Mouse (Mus musculus) R1 (cell line): Measurements from ENCODE around the gene Klf5.
A peak's percentile ranks its signal among the peaks of the same experiment; 100 is the strongest.

ENCODE experiments used
- DNase-seq: peaks from one replicate; pipeline ENCODE4 v3.0.0-alpha.2; 2018; ENCODE audit warnings: low read depth, low spot score

Gene Klf5

DNA sequence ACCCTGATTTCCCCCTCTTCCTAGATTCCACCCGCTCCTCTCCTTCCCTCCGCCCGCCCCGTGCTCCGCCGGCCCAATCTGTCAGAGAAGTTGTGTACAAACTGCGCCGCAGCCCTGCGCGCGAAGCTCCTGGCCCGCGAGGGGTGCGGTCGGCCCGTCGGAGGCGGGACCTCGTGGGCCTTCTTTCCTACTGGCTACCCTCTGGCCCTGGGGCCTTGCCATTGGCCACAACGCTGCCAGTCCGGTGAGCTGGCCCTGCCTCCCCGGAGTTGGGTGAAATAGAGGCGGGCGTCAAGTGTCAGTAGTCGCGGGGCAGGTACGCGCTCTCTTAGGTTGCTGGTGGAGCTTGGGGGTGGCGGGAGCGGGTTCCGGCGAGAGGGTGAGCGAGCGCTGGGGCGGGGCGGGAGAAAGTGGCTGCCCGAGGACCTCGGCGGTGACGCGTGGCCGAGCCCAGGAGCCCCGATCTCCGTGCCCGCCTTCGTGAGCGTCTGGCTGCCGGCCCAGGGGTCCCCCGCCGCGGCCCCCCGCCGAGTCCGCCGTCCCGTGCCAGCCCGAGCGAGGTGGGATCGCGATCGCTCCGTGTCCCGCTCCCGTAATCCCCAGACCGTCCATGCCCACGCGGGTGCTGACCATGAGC, at the start of gene Klf5:
Gene Klf5 (plus strand): TSS at position 307 of the 637 bp plus-strand sequence.
- peak; percentile 99 for DNase-seq

DNA sequence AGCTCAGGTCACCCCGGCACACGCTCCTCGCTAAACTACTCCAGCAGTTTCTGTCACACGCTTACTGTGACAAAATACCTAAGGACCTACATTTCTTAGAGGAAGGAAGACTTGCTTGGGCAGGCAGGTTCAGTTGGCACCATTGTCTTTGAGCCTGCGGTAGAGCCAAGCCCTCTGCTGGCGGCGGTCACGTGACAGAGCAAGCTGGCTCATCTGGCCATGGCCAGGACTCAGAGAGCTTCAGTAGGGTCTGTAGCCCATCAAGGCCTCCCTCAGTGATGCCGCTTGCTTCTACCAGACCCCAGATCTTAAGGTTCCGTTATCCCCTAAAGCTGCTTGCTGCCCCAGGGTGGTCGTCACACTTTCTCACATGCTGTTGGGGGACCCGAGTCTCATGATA, 36.5 kb upstream of the Klf5 start:
- DNase-seq = peak; percentile 42

GRCm38 (mm10) chr14:99263816-99264215, 34.7 kb upstream of the Klf5 start:
- no peak for DNase-seq

DNA sequence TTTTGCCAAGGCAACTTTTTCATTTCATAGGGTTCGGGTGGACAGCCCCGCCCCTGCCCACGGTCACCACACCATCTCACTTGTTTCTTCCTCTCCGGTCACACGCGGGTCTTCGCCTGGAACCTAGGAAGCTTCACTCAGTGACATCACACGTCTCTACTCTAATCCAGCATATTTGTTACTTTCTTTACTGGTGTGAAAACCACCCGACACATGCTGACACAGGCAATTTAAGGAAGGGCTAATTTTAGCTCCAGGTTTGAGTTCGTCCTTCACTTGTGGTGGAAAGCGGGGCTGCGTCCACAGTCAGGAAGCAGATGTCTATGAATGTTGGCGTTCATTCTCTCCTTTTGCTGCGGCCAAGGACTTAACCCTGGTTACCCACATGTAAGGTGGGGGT, 32.7 kb upstream of the Klf5 start:
- peak; percentile 30 for DNase-seq

DNA sequence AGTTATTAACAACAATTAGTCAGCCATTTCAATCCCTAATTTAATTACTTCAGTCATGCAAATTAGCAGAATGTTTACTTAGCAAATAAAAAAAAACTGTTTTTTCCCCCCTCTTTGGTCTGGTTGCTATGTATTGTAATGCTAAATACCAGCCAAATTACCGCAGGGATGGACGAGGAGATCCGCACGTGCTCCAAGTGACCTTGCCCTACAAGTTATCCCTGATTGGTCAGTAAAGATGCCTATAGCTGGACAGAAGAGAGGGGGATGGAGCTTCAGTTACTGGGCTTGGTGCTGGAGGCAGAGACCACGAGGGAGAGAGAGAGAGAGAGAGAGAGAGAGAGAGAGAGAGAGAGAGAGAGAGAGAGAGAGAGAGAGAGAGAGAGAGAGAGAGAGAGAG, 31.7 kb upstream of the Klf5 start:
- DNase-seq = no peak

DNA sequence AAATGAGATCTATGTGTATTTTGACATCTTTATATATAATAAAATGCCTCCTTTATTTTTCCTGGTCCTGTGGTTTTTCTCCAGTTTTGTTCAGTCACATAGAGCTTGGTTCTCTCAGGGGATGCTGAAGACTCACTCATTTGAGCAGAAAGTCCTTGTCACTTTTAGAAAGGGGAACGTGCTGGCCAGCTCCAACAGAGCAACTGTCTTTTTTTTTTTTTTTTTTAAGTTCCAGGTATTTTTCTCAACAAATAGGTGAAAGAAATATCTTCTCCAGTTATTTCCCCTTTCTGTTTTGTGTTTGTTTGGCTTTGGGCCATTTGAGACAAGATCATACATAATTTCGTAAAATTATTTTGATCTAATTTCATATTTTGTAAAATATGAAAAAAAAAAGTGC, 24.4 kb upstream of the Klf5 start:
- DNase-seq = no peak

DNA sequence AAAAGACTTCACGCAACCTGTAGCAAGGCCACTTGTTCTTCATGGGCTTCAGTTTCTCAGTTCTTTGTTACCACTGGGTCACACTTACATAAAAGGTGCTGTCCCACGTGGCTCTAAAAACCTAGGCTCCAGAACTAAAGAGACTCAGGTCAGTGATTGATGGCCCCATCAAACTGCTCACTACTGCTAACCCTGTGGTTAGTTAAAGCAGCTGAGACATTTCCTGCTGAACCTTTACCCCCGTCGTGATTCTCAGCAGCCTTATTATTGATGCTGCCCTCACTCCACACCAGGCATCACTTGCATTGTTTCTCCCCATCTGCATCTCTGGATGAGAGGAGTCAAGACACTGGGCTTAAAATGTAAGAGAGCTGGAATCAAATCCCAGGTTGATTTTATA, 22.7 kb upstream of the Klf5 start:
- DNase-seq = peak; percentile 81

- DNase-seq = no peak
Measured at GRCm38 (mm10) chr14:99278312-99278711, 20.2 kb upstream of the Klf5 start.

DNA sequence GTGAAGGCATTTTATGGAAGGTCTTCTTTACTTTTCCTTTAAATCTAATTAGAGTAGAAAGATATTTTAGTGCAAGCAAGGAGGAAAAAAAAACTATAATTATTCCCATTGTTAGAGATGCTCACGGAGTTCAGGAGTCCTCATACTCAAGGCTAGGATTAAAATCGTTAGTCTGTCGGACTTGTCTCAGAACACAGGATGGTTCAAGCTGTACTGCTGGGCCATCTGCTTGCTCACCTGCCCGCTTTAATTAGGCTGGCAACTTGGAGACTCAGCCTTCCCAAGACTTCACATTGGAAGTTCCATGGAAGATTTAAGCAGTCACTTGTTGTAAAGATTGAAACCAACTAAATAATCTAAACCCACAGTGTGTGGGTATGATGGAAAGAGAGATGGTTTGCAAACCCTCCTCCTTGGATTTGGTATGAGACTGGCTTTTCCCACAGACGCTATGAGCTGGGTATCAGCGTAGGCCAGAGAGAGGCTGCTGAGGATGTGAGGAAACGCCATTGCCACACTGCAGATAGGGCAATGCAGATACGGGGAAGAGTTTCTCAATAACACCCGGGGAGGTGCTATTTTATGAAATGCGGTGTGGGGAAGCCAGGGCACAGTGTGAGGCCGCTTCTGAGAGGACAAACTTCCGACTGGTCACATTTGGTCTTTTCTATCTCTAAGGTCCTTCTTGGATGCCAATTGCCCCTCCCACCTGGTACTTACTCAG, 19.6 kb upstream of the Klf5 start:
- DNase-seq = no peak

DNA sequence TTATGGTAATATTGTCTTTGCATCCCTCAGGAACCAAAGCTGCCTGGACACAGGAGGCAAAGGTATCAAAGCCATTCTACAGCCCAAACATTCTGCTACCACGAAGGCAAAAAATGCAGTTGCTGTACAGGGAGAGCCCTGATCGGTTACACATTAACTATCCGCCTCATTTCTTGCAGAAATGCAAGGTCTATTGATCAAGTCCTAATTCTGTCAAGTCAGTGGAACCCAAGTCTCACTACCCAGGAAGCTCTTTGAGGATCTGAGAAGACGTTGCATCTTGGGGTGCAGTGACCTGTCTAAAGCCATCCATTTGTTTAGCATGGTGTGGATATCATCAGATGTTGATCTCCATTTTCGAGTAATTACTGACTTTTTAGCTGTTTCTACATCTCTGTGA, 18.1 kb upstream of the Klf5 start:
- DNase-seq = no peak

GRCm38 (mm10) chr14:99280825-99281433, 17.6 kb upstream of the Klf5 start:
- DNase-seq = no peak

DNA sequence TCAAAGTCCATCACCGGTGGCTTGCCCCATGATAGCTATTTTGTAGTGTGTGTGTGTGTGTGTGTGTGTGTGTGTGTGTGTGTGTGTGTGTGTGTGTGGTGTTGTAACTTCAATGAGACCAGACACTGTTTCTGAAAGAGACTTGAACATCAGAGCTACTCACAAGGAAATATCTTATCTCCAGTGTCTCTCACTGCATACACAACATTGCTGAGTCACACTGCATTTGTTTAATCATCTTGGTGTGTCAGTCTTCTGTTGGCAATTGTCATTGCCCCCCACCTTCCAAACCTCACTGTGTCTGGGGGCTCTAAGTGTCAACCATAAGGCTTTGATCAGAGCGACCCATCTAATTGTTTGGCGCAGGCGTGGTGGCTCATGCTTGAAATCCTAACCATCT, 13.0 kb upstream of the Klf5 start:
- DNase-seq = no peak

DNA sequence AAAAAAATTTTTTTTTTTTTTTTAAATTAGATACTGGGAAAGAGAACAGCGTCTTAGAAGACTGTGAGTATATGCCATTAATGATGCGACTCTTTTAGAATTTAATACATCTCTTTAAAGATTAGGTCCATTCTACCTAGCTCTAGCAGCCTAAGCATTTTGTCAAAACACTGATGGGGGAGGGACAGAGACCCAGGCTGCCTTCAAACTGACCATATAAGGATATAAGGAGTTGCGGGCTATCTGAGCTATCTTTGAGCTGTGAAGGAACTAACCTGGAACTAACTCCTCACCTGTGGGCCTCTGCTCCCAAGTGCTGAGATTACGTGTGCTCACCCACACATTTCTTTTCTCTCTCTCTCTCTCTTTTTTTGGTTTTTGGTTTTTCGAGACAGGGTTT, 6.3 kb upstream of the Klf5 start:
- DNase-seq = peak; percentile 76

DNA sequence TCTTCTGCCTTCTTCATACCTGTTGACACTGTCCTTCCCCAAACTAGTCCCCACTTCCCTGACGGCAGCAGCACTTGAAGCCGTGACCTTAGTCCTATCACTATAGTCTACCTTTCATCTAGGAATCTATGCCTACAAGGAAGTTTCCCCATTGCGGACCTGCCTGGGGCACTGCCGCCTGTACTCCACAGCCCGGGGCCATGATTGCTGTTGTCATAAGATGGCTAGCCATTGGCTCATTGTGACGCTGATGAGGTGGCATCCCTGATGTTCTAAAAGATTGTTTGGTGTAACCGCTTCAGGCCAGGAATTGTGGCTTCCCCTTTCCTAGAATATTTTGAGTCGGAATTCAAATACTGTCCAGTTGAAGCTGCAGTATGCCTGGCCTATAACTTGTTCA, 4.1 kb upstream of the Klf5 start:
- no peak for DNase-seq

DNA sequence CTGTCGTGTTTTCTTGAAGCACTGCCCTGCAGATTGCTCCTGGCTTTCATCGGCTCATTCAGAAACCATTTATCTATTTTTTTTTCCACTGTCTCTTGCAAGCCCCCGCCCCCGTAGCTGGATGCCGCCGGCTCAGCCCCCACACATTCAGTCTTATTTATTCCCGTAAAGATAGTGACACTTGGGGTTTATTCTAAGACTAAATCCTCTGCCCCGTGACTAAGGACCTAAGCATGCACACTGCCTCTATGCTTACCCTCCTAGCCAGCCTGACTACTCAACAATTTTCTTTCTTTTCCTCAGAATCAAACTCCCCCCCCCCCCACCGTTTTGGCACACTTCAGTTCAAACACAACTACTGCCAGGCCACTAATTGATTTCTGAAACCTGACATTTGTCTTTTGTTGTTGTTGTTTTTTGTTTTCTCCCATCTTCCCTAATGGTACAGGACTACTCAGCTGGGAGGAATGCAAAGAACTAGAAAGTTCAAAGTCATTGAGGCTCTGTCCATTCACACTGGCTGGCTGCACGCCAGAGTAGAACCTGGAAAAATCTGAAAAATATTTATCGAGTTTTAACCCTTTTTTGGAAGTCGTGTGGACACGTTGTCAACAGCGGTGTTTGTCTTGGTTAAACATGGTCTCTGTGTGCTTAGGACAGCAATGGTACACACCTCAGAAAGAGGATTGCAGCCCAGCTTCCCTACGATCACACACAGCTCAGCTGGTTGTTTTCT, 2.7 kb upstream of the Klf5 start:
- DNase-seq = no peak

DNA sequence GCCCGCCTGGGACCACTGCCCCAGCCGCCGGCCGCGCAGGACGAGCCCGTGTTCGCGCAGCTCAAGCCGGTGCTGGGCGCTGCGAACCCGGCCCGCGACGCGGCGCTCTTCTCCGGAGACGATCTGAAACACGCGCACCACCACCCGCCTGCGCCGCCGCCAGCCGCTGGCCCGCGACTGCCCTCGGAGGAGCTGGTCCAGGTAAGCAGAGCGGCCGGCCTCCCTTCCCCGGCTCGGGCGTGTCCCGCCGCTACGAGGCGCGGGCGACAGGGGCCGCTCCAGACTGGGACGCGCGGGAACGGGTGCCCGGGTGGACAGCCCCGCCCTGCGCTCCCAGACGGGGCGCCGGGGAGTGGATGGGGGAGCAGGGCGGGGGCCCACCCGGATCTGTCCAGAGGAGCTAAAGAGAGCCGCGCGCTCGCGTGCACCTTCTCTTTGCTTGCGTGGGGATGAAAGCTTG, 561 bp downstream of the Klf5 start:
- peak; percentile 47 for DNase-seq

- no peak for DNase-seq
Measured at GRCm38 (mm10) chr14:99299701-99300191, 1.3 kb downstream of the Klf5 start.

DNA sequence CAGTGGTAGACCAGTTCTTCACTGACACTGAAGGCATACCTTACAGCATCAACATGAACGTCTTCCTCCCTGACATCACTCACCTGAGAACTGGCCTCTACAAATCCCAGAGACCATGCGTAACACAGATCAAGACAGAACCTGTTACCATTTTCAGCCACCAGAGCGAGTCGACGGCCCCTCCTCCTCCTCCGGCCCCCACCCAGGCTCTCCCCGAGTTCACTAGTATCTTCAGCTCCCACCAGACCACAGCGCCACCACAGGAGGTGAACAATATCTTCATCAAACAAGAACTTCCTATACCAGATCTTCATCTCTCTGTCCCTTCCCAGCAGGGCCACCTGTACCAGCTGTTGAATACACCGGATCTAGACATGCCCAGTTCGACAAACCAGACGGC, 3.0 kb downstream of the Klf5 start:
- peak; percentile 90 for DNase-seq

DNA sequence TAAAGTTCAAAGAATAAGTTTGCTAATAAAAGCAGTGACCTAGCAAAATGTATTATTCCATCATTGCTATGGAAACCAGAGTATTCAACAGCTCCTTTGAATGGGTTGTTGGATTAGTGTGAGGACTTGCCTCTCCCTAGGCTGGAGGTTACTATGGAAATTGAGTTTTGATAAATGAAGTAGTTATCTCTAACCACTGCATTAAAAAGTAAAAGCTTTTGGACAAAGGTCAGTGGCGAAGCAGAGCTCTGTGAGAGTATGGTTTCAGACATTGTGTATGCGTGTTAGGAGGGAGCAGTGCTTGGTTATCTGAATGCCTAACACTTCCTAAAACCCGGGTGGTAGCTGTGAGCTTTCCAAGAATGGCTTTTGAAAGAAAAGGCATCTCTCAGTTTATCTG, 5.9 kb downstream of the Klf5 start:
- DNase-seq = no peak

DNA sequence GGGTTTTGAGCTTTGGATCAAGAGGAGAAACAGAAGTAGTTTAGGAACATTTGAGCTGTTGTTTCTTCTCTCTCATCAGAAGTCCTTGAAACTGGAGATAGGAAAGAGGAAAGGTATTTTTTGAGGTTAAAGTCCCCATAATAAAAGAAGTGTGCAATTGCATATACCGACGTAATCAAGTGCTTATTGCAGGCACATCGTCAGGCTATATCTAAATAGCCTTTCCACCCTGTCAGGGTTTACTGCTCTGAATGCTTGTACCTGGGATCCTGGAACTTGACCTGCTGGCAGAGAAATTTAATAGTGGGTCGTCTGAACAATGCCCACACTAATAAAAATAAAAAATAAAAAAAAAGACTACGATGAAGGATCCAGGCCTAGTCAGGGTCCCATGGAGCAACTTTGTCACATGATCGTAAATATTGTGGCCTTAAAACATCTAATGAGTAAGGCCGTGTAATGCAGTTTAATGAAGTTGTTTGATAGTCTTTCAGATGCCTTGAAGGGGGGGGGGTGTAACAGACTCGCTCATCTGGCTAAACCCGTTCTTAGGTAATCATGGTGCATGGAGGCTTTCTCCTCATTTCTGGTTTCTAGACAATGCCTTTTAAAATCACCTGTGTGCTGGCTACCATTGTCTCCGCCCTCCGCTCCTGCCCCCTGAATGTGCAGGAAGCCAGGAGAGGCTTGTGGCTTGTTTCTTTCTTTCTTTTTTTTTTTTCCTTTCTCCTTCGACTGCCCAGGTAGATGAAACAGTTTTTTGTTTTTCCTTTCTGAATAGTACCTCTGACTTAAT, 6.7 kb downstream of the Klf5 start:
- DNase-seq = no peak

GRCm38 (mm10) chr14:99306410-99306809, 7.9 kb downstream of the Klf5 start:
- DNase-seq = no peak
